Mouse (Mus musculus): Measurements from ENCODE around the gene Gpi1.

GRCm38 (mm10) chr7:34263437-34263836 is 33.3 kb upstream of the Gpi1 start:
- TF ChIP-seq CEBPB (IDR thresholded peaks at IDR 0.05; ENCODE audit: low read depth) (no peak), CTCF (IDR thresholded peaks at IDR 0.05; ENCODE audit: control insufficient read depth, insufficient read depth, insufficient read length) (no peak)
